Mouse (Mus musculus): ENCODE data around the gene Ppm1e. TPM values are rescaled to one million over a fixed set of nuclear protein-coding genes. Genes with fewer than 3 reads are reported as not detected.

Ppm1e gene
- polyA plus RNA-seq (2015; fragmentation: Nextera tagmentation; extraction: Ambion mirVana), result 1.1 and 1.7 TPM in 2 replicates

- Histone ChIP-seq H3K27me3 (peaks cover 51% of the 10 kb centered on the region), H3K4me2 (peak within 1 kb of the TSS; percentile 100), H3K4me3 (peak within 1 kb of the TSS; percentile 71), H3K9me3 (no peaks in the 10 kb centered on the region), H3K9ac (peak within 1 kb of the TSS; percentile 46), H3K36me3 (no peaks in the 10 kb centered on the region), H3K4me1 (peaks cover 10% of the 10 kb centered on the region), H3K27ac (no peak within 1 kb of the TSS)
- WGBS, result under 1% methylated on average over 75 of the region's 104 CpGs
- ATAC-seq (ENCODE audit: borderline replicate concordance, extremely low read depth, low FRiP score, low TSS enrichment), result peak; percentile 86
Observed at GRCm38 (mm10) chr11:87358331-87359261, at the start of gene Ppm1e. TSS of gene Ppm1e (minus strand) at chr11:87359023.

GRCm38 (mm10) chr11:87404876-87405275 lies 46.1 kb upstream of the Ppm1e start, which contains the start of the genes Rad51c and Tex14:
TSS of gene Rad51c (minus strand) at chr11:87404954.
TSS of gene Tex14 (plus strand) at chr11:87405065.
- peak; percentile 20; the same call in 1 of the 2 replicates for ATAC-seq (ENCODE audit: borderline replicate concordance, extremely low read depth, low FRiP score, low TSS enrichment)
- WGBS, result 75% methylated on average over 27 of the region's 27 CpGs
- Histone ChIP-seq H3K27me3 (no peaks in the 10 kb centered on the region), H3K27ac (peak within 1 kb of the TSS; percentile 95), H3K4me2 (peak within 1 kb of the TSS; percentile 71), H3K9ac (peak within 1 kb of the TSS; percentile 71), H3K36me3 (no peaks in the 10 kb centered on the region), H3K4me3 (peak within 1 kb of the TSS; percentile 51), H3K4me1 (peaks cover 5% of the 10 kb centered on the region; the same call in 1 of the 2 replicates), H3K9me3 (no peaks in the 10 kb centered on the region)

GRCm38 (mm10) chr11:87404111-87404853 lies 45.5 kb upstream of the Ppm1e start:
- Histone ChIP-seq H3K27me3 (no peaks in the 10 kb centered on the region), H3K4me1 (peaks cover 5% of the 10 kb centered on the region; the same call in 1 of the 2 replicates), H3K9me3 (no peaks in the 10 kb centered on the region), H3K9ac (peak overlapping the region; percentile 71), H3K4me2 (peak overlapping the region; percentile 71), H3K36me3 (no peaks in the 10 kb centered on the region), H3K4me3 (peak overlapping the region; percentile 51), H3K27ac (peak overlapping the region; percentile 95)
- WGBS, result 1% methylated on average over 58 of the region's 58 CpGs
- ATAC-seq (ENCODE audit: borderline replicate concordance, extremely low read depth, low FRiP score, low TSS enrichment), result peak; percentile 94

GRCm38 (mm10) chr11:87398402-87398801 lies 39.6 kb upstream of the Ppm1e start:
- no peaks in the 10 kb centered on the region for H3K9me3 ChIP-seq
- no peak for ATAC-seq (ENCODE audit: borderline replicate concordance, extremely low read depth, low FRiP score, low TSS enrichment)
- WGBS, result 79% methylated on average over 2 of the region's 2 CpGs
- H3K36me3 ChIP-seq, result no peaks in the 10 kb centered on the region
- H3K4me2 ChIP-seq, result no peak overlapping the region
- no peak overlapping the region for H3K9ac ChIP-seq
- no peaks in the 10 kb centered on the region for H3K27me3 ChIP-seq
- H3K4me3 ChIP-seq, result no peak overlapping the region
- no peaks in the 10 kb centered on the region for H3K4me1 ChIP-seq
- no peak overlapping the region for H3K27ac ChIP-seq

GRCm38 (mm10) chr11:87393855-87394254 lies 35.0 kb upstream of the Ppm1e start:
- 47% methylated on average over 1 of the region's 1 CpGs for WGBS
- H3K4me2 ChIP-seq, result no peak overlapping the region
- no peaks in the 10 kb centered on the region for H3K9me3 ChIP-seq
- H3K27ac ChIP-seq, result no peak overlapping the region
- H3K4me1 ChIP-seq, result no peaks in the 10 kb centered on the region
- H3K27me3 ChIP-seq, result no peaks in the 10 kb centered on the region
- ATAC-seq (ENCODE audit: borderline replicate concordance, extremely low read depth, low FRiP score, low TSS enrichment), result no peak
- H3K36me3 ChIP-seq, result no peaks in the 10 kb centered on the region
- no peak overlapping the region for H3K4me3 ChIP-seq
- H3K9ac ChIP-seq, result no peak overlapping the region

GRCm38 (mm10) chr11:87385676-87386075 lies 26.9 kb upstream of the Ppm1e start:
- Histone ChIP-seq H3K9me3 (no peaks in the 10 kb centered on the region), H3K27ac (no peak overlapping the region), H3K9ac (no peak overlapping the region), H3K4me2 (no peak overlapping the region), H3K4me1 (no peaks in the 10 kb centered on the region), H3K27me3 (no peaks in the 10 kb centered on the region), H3K36me3 (no peaks in the 10 kb centered on the region), H3K4me3 (no peak overlapping the region)
- WGBS, result 95% methylated on average over 1 of the region's 1 CpGs
- ATAC-seq (ENCODE audit: borderline replicate concordance, extremely low read depth, low FRiP score, low TSS enrichment), result no peak

GRCm38 (mm10) chr11:87384551-87384950 lies 25.7 kb upstream of the Ppm1e start:
- Histone ChIP-seq H3K4me2 (no peak overlapping the region), H3K9ac (no peak overlapping the region), H3K4me1 (no peaks in the 10 kb centered on the region), H3K36me3 (no peaks in the 10 kb centered on the region), H3K27me3 (no peaks in the 10 kb centered on the region), H3K9me3 (no peaks in the 10 kb centered on the region), H3K4me3 (no peak overlapping the region), H3K27ac (no peak overlapping the region)
- 98% methylated on average over 4 of the region's 4 CpGs for WGBS
- ATAC-seq (ENCODE audit: borderline replicate concordance, extremely low read depth, low FRiP score, low TSS enrichment), result no peak

- Histone ChIP-seq H3K27me3 (no peaks in the 10 kb centered on the region), H3K4me1 (no peaks in the 10 kb centered on the region), H3K4me3 (no peak overlapping the region), H3K9me3 (no peaks in the 10 kb centered on the region), H3K4me2 (no peak overlapping the region), H3K9ac (no peak overlapping the region), H3K36me3 (no peaks in the 10 kb centered on the region), H3K27ac (no peak overlapping the region)
- 68% methylated on average over 9 of the region's 9 CpGs for WGBS
- no peak for ATAC-seq (ENCODE audit: borderline replicate concordance, extremely low read depth, low FRiP score, low TSS enrichment)
Observed at GRCm38 (mm10) chr11:87367865-87368580, 9.2 kb upstream of the Ppm1e start.

GRCm38 (mm10) chr11:87367061-87367460 lies 8.2 kb upstream of the Ppm1e start:
- no peaks in the 10 kb centered on the region for H3K27me3 ChIP-seq
- no peaks in the 10 kb centered on the region for H3K9me3 ChIP-seq
- H3K9ac ChIP-seq, result no peak overlapping the region
- ATAC-seq (ENCODE audit: borderline replicate concordance, extremely low read depth, low FRiP score, low TSS enrichment), result no peak
- no peak overlapping the region for H3K27ac ChIP-seq
- no peaks in the 10 kb centered on the region for H3K4me1 ChIP-seq
- H3K4me2 ChIP-seq, result no peak overlapping the region
- WGBS, result 81% methylated on average over 7 of the region's 7 CpGs
- no peaks in the 10 kb centered on the region for H3K36me3 ChIP-seq
- H3K4me3 ChIP-seq, result no peak overlapping the region

GRCm38 (mm10) chr11:87365120-87365519 lies 6.3 kb upstream of the Ppm1e start:
- H3K27ac ChIP-seq, result no peak overlapping the region
- no peak for ATAC-seq (ENCODE audit: borderline replicate concordance, extremely low read depth, low FRiP score, low TSS enrichment)
- H3K4me2 ChIP-seq, result no peak overlapping the region
- 82% methylated on average over 5 of the region's 5 CpGs for WGBS
- no peak overlapping the region for H3K4me3 ChIP-seq
- H3K9ac ChIP-seq, result no peak overlapping the region
- no peaks in the 10 kb centered on the region for H3K36me3 ChIP-seq
- no peaks in the 10 kb centered on the region for H3K9me3 ChIP-seq
- H3K27me3 ChIP-seq, result peaks cover 11% of the 10 kb centered on the region
- no peaks in the 10 kb centered on the region for H3K4me1 ChIP-seq

GRCm38 (mm10) chr11:87359262-87359612 lies 414 bp upstream of the Ppm1e start:
- Histone ChIP-seq H3K4me3 (peak overlapping the region; percentile 71), H3K9ac (peak overlapping the region; percentile 46; the same call in 1 of the 2 replicates), H3K4me1 (peaks cover 10% of the 10 kb centered on the region), H3K27ac (no peak overlapping the region), H3K9me3 (no peaks in the 10 kb centered on the region), H3K36me3 (no peaks in the 10 kb centered on the region), H3K4me2 (peak overlapping the region; percentile 100), H3K27me3 (peaks cover 51% of the 10 kb centered on the region)
- WGBS, result 8% methylated on average over 10 of the region's 10 CpGs
- no peak for ATAC-seq (ENCODE audit: borderline replicate concordance, extremely low read depth, low FRiP score, low TSS enrichment)
